Mouse (Mus musculus) heart, embryonic 10.5 days (tissue): ENCODE measurements at regions not wholly inside any gene's neighbourhood (a gene's known extent, or its start where the extent isn't known, plus 50 kb on each side); places are given as distances from the start of the nearest gene placed in this dataset.

ENCODE experiments used
- DNase-seq: peaks from one replicate; pipeline ENCODE4 v3.0.0-alpha.2; 2017; ENCODE audit warnings: low spot score
- H3K27ac ChIP-seq: fragments of 300-500 bp; sonication (generic); 2 replicates; pipeline ENCODE4 v1.5.1; 2016; ENCODE audit warnings: mild to moderate bottlenecking
- H3K27me3 ChIP-seq: fragments of 300-500 bp; sonication (generic); 2 replicates; pipeline ENCODE4 v1.6.1; 2016; ENCODE audit warnings: mild to moderate bottlenecking; ENCODE audit not compliant: poor library complexity, insufficient read depth, severe bottlenecking
- H3K36me3 ChIP-seq: fragments of 300-500 bp; sonication (generic); 2 replicates; pipeline ENCODE4 v1.6.1; 2016; ENCODE audit warnings: mild to moderate bottlenecking, moderate library complexity
- H3K4me1 ChIP-seq: fragments of 300-500 bp; sonication (generic); 2 replicates; pipeline ENCODE4 v1.6.1; 2016; ENCODE audit warnings: mild to moderate bottlenecking
- H3K4me3 ChIP-seq: fragments of 300-500 bp; sonication (generic); 2 replicates; pipeline ENCODE4 v1.5.1; 2016; ENCODE audit warnings: mild to moderate bottlenecking, moderate library complexity
- H3K9me3 ChIP-seq: fragments of 300-500 bp; sonication (generic); 2 replicates; pipeline ENCODE4 v1.6.1; 2016; ENCODE audit warnings: mild to moderate bottlenecking, moderate library complexity
- whole genome bisulfite sequencing: fragments of 180-500 bp; shearing (Covaris S2); methylation state at CpG from one replicate; pipeline ENCODE4 v1.1.7; 2016; 5-methylcytosine and 5-hydroxymethylcytosine counted together

DNA sequence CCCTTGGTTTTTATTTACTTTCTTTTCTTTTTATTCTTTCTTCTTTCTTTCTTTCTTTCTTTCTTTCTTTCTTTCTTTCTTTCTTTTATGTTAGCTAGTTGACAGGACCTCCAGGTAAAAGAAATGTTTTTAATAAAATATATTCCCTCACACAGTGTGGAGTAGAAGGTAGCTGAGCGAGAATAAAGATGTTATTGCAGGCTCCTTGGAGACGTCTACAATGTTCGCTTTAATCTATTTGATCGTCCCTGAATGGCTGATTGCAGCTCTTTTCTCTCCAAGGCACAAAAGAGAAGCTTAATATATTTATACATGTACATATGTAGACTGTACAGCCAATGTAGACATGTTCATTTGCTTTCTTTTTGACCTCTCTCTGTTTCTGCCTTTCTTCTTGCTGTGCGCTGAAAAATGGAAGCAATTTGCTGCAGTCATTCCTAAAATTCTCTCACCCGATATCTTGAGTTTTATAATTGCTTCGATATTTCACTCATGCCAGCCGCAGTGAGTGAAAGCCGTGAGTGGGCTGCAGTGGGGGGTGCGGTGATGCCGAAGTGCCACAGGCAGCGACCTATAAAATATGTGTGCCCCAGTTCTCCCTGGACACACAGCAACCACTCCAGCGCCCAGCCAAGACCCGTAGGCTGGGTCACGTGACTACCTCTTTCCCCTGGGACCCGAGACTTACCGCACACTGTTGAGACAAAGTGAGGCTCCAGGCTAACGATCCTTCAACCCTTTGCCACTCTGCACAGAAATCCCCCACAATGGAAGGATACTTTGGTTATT, 237.9 kb upstream of the Arglu1 start:
- H3K27me3 ChIP-seq, result no peaks in the 10 kb centered on the region
- no peak for DNase-seq
- H3K27ac ChIP-seq, result no peak overlapping the region
- 87% methylated on average over 18 of the region's 18 CpGs for WGBS
- H3K9me3 ChIP-seq, result no peaks in the 10 kb centered on the region
- no peaks in the 10 kb centered on the region for H3K4me1 ChIP-seq
- H3K36me3 ChIP-seq, result no peaks in the 10 kb centered on the region
- H3K4me3 ChIP-seq, result no peak overlapping the region

DNA sequence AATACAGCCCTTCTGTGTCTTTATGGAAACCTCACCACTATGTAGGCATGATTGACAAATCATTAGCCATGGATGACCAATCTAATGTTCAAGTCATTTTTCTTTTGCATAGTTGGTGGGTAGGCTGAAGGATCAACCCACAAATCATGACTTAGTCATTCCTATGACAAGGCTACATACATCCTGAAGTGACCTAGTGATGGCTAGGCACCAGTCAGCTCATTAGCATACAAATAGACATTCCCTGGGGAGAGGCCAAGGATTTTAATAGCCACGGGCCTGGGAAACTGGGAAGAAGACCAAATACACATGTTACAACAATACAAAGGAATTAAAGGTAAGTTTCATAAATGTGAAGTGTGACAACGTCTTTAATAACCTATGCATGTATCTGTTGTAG, 231.1 kb upstream of the Arglu1 start:
- Histone ChIP-seq H3K27ac (no peak overlapping the region), H3K4me1 (0 out of 2 replicates have a peak, but pooled peaks cover 4% of the 10 kb centered on the region), H3K9me3 (no peaks in the 10 kb centered on the region), H3K36me3 (no peaks in the 10 kb centered on the region), H3K27me3 (no peaks in the 10 kb centered on the region), H3K4me3 (no peak overlapping the region)
- DNase-seq, result no peak
- 57% methylated on average over 2 of the region's 2 CpGs for WGBS

DNA sequence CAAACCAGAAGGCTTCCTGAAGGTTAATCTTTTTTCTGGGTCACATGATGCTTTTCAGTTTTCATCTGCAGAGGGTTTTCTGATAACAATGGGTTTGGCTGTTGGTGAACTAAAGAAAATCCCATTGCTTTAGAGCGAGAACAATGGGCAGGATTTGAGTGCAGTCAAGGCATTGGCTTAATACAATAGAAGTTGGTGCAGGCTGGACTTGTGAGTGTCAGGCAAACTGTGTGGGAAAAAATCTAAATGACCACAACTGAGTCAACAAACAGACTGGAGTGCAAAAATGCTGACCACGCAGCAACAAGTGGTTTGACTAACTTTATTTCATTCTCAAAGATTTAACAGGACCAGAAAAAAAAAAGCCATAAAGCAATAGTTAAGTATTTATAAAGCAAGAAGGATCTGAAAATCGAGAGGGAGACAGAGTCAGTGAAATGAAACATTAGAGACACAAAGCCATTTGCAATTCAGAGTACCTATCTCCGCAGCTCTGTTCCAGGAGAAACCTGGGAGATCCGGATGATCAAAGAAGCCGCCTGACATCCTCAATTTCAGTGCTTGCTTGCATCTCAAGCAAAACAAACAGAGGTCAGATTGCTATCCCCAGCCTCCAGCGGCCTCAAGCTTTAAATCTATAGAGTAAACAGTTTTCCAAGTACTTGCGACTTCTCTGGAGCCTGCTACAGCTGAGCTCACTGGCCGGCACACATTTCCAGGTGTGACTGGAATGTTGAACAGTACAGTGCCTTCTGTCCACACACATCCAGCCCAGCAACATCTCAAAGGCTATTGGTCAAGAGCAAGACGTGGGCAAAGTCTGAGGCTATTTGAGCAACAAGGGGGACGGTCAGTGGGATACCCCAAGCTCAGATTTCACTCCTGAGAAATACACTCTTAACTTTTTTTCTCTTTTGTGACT, 229.5 kb upstream of the Arglu1 start:
- no peak for DNase-seq
- WGBS, result 28% methylated on average over 11 of the region's 11 CpGs
- Histone ChIP-seq H3K4me1 (0 out of 2 replicates have a peak, but pooled peaks cover 4% of the 10 kb centered on the region), H3K36me3 (no peaks in the 10 kb centered on the region), H3K4me3 (no peak overlapping the region), H3K9me3 (no peaks in the 10 kb centered on the region), H3K27me3 (no peaks in the 10 kb centered on the region), H3K27ac (no peak overlapping the region)

DNA sequence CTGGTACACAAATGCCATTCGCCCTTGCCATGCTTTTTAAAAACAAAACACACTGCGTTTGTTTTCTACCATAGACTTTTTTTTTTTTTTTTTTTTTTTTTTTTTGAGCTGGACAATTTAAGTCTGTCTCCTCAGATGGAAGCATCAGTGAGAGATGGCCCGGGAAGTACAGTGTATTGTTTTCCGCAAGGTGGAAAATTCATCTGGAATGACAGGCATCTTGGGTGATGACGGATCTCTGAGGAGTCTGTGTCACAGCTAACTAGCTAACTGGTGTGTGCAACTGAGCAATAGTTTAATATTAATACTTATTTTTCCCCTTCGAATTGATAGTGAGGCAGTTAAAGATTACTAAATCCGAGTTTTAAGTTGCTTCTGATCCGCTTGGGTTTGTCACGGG, 228.7 kb upstream of the Arglu1 start:
- Histone ChIP-seq H3K27ac (no peak overlapping the region), H3K9me3 (no peaks in the 10 kb centered on the region), H3K27me3 (no peaks in the 10 kb centered on the region), H3K36me3 (no peaks in the 10 kb centered on the region), H3K4me1 (0 out of 2 replicates have a peak, but pooled peaks cover 4% of the 10 kb centered on the region), H3K4me3 (no peak overlapping the region)
- 78% methylated on average over 9 of the region's 9 CpGs for WGBS
- DNase-seq, result no peak

DNA sequence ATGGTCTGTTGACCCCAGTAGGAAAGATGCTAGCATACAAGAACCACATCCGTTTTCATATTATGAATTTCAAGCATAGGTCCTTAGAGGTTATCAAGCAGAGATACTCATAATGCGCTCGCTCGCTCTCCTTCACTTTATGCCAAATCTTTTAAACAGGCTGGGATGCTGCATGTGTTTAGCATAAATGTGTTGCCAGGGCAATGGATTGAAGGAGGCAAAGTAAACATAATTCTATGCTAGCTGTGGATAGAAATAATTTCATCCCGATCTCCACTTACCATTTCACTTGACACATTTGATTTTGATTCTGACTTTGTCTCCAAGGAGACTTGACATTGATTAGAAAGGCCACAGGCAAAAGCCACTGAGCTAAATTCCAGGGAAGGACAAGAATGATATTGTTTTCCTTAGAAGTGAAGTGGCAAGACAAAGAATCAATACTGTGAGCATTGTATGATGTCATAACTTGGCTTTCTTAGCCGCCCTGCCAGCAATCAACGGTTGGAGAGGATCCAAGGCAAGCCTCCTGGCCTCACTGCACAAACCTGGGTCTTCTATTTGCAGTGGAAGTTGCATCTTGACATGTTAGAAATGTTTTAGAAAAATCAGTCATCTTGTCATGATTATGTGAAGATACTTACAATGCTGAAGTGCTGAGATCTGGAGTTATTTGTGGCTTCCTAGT, 217.3 kb upstream of the Arglu1 start:
- no peak overlapping the region for H3K4me3 ChIP-seq
- whole genome bisulfite sequencing, result 76% methylated on average over 7 of the region's 7 CpGs
- DNase-seq, result no peak
- no peaks in the 10 kb centered on the region for H3K4me1 ChIP-seq
- no peaks in the 10 kb centered on the region for H3K9me3 ChIP-seq
- H3K27ac ChIP-seq, result no peak overlapping the region
- H3K27me3 ChIP-seq, result no peaks in the 10 kb centered on the region
- no peaks in the 10 kb centered on the region for H3K36me3 ChIP-seq

DNA sequence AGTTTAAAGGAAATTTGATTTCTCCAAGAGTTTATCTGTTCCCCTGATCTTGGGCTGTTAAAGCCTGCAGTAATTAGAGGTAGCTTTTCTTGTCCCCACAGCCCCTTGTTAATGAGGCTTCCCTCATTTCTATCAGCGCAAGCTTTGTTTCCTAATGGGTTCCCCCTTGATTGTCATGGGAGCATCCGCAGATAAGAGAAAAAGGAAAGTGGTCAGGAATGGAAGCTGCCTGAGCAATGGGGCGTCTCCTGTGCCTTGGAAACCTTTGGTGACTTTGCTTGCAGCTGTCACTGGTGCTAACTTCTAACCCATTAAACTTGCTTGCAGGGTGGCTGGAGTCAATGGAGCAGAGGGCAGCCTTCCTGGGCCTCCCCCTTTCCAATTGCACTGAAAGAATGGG, 202.7 kb upstream of the Arglu1 start:
- no peaks in the 10 kb centered on the region for H3K27me3 ChIP-seq
- 24% methylated on average over 3 of the region's 3 CpGs for WGBS

DNA sequence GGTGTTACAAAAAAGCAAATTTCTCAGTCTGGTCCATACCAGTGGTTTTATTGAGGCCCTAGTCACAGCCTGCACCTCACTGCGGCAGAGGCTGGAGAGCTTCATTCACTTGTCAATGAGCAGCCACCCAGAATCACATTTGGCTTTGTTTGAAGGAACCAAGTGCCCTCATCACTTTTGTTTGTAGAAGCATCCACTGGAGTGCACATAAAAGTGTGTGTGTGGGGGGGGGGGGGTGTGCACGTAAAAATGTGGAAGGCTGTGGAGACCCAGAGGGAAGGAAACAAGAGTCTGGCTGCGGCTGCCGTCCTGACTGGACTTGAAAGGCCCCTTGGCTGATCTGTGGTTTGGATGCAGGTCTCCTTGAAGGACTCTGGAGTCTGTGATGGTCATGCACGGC, 187.0 kb upstream of the Arglu1 start:
- H3K27ac ChIP-seq, result no peak overlapping the region
- no peaks in the 10 kb centered on the region; the same call in 1 of the 2 replicates for H3K27me3 ChIP-seq
- DNase-seq, result peak; percentile 59
- H3K9me3 ChIP-seq, result no peaks in the 10 kb centered on the region
- no peaks in the 10 kb centered on the region for H3K4me1 ChIP-seq
- no peaks in the 10 kb centered on the region for H3K36me3 ChIP-seq
- WGBS, result 61% methylated on average over 5 of the region's 5 CpGs
- H3K4me3 ChIP-seq, result no peak overlapping the region

More for the DNA sequence above, 202.7 kb upstream of the Arglu1 start:
- Histone ChIP-seq H3K9me3 (no peaks in the 10 kb centered on the region), H3K4me1 (no peaks in the 10 kb centered on the region), H3K27ac (no peak overlapping the region), H3K36me3 (no peaks in the 10 kb centered on the region), H3K4me3 (no peak overlapping the region)
- peak; percentile 33 for DNase-seq

DNA sequence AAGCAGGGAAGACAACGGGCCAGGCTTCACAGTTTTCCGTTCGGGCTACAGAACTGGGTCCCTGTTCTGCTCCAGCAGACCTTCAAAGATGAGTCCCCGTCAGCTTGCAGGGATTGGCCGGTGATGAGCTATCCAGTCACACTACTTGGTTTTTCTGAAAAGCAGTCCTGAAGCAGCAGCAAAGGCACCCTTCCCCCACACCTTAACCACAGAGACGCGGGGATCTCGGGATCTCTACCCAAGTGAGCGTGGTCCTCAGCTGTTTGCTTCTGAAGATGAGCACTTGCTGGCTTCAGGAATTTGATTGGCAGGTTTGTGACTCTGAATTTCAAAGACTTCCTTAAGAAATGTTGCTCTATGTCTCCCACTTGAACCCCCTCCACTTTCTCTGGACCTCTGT, 186.6 kb upstream of the Arglu1 start:
- Histone ChIP-seq H3K36me3 (no peaks in the 10 kb centered on the region), H3K4me3 (no peak overlapping the region), H3K27me3 (no peaks in the 10 kb centered on the region; the same call in 1 of the 2 replicates), H3K4me1 (no peaks in the 10 kb centered on the region), H3K9me3 (no peaks in the 10 kb centered on the region), H3K27ac (no peak overlapping the region)
- WGBS, result 67% methylated on average over 9 of the region's 9 CpGs
- peak; percentile 62 for DNase-seq

DNA sequence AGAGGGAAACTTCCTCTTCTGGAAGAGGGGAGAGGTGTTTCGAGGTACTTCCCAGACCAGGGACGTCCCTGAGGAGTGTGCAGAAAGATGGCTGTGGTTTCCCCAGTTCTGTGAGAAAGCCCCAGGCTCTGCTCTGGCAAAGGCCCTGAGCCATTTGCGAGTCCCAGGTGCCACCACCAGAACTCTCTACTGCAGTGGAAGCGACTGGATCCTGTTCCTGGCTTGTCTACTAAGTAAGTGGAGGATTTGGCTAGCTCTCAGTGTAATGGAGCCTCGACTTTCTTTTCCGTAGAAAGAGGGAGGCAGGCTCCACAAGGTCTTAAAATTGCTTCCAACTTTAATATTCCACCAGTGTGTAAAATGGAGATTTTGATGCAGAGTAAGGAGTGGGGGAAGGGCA, 186.1 kb upstream of the Arglu1 start:
- H3K4me1 ChIP-seq, result no peaks in the 10 kb centered on the region
- H3K27ac ChIP-seq, result no peak overlapping the region
- DNase-seq, result peak; percentile 57
- 78% methylated on average over 6 of the region's 6 CpGs for WGBS
- H3K9me3 ChIP-seq, result no peaks in the 10 kb centered on the region
- no peak overlapping the region for H3K4me3 ChIP-seq
- H3K27me3 ChIP-seq, result no peaks in the 10 kb centered on the region; the same call in 1 of the 2 replicates
- H3K36me3 ChIP-seq, result no peaks in the 10 kb centered on the region

DNA sequence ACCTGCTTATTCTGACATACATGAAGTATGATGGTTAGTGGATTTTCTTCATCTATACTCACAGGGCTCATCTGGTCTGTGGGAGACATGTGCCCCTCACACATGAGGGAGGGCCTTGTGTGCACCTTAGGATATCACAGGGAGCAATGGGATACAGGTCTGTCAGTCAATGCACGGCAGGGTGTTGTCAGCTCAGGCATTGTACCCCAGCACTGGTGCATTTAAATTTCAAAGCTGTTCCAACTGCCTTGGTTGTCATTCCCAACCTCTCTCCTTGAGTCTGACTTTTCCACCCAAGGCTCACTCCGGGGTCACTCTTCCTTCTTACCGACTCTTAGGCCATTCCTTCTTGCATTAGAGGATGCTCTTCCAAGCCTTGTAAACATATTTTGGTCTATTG, 181.6 kb upstream of the Arglu1 start:
- no peaks in the 10 kb centered on the region for H3K36me3 ChIP-seq
- no peak overlapping the region for H3K4me3 ChIP-seq
- DNase-seq, result no peak
- H3K27ac ChIP-seq, result no peak overlapping the region
- no peaks in the 10 kb centered on the region; the same call in 1 of the 2 replicates for H3K27me3 ChIP-seq
- peaks cover 10% of the 10 kb centered on the region for H3K4me1 ChIP-seq
- WGBS, result 82% methylated on average over 3 of the region's 3 CpGs
- H3K9me3 ChIP-seq, result no peaks in the 10 kb centered on the region

DNA sequence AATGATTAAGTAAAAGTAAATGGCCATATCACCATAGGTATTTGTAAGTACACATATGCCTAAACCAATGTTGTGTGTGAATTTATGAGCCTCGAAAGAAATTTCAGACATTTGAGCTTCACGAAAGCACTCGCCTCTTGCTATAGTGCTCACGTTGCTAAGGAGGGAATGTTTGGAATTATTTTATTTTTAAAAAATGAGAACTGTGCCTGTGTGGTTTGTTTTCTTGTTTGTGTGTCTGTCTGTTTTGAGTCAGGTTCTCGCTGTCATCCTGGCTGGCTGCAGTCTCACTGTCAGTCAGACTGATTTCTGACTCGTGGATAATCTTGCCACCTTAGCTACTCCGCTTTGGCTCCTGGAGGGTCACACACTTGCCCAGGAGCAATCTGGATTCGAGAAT, 180.7 kb upstream of the Arglu1 start:
- H3K27ac ChIP-seq, result no peak overlapping the region
- WGBS, result 72% methylated on average over 8 of the region's 8 CpGs

DNA sequence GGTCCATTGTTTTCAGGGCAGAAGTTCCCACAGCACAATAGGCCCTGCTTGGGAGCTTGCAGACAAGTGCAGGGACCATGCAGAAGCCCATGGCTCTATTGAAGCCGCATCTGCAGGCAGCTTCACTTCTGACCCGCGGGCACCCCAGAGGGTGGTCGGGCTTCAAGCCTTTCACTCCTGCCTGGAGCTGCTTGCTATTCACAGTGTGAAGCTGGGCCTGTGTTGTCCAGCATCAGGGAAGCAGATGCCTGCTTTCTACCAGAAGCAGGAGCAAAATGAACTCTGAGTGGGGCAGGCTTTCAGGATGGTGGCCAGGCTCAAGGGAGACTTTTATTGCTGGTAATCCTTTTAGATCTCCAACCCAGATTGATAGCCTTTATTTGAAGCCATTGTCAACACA, 180.2 kb upstream of the Arglu1 start:
- no peak overlapping the region for H3K4me3 ChIP-seq
- no peak for DNase-seq
- 7% methylated on average over 4 of the region's 4 CpGs for whole genome bisulfite sequencing
- H3K9me3 ChIP-seq, result no peaks in the 10 kb centered on the region
- H3K4me1 ChIP-seq, result peaks cover 12% of the 10 kb centered on the region
- no peaks in the 10 kb centered on the region for H3K36me3 ChIP-seq
- H3K27me3 ChIP-seq, result no peaks in the 10 kb centered on the region; the same call in 1 of the 2 replicates
- H3K27ac ChIP-seq, result no peak overlapping the region

More for the DNA sequence above, 180.7 kb upstream of the Arglu1 start:
- peaks cover 12% of the 10 kb centered on the region for H3K4me1 ChIP-seq
- no peaks in the 10 kb centered on the region for H3K9me3 ChIP-seq
- no peak for DNase-seq
- no peak overlapping the region for H3K4me3 ChIP-seq
- no peaks in the 10 kb centered on the region for H3K36me3 ChIP-seq
- no peaks in the 10 kb centered on the region; the same call in 1 of the 2 replicates for H3K27me3 ChIP-seq
